Mouse (Mus musculus) brain, embryonic 14.5 days (tissue): ENCODE measurements around the gene Cadps. TPM values are rescaled to one million over a fixed set of nuclear protein-coding genes. Genes with fewer than 3 reads are reported as not detected.

Experiments used
- DNase-seq: peaks from one replicate; pipeline ENCODE4 v3.0.0-alpha.2; 2011; ENCODE audit warnings: low read depth
- CTCF ChIP-seq: fragments of 200-500 bp; IDR thresholded peaks from 2 replicates; pipeline ENCODE4 v1.5.1; 2012; ENCODE audit warnings: inconsistent platforms, mild to moderate bottlenecking, moderate library complexity, borderline replicate concordance; ENCODE audit not compliant: insufficient read depth, insufficient read length; ENCODE audit errors: extremely low read depth
- POLR2A ChIP-seq: fragments of 200-500 bp; IDR thresholded peaks from 2 replicates; pipeline ENCODE4 v1.6.1; 2012; ENCODE audit warnings: mild to moderate bottlenecking, inconsistent platforms, borderline replicate concordance; ENCODE audit not compliant: poor library complexity, insufficient read depth, insufficient read length, severe bottlenecking; ENCODE audit errors: extremely low read depth
- polyA plus RNA-seq: library from polyadenylated mRNA; depleted of rRNA; stranded (reverse); fragments of >200 nt; gene quantifications from 2 replicates; pipeline ENCODE4 v1.2.3, GENCODE M21; 2012

The Cadps gene
- polyA plus RNA-seq, 1 experiment = 146 TPM

GRCm38 (mm10) chr14:12388192-12388795 lies 434.6 kb downstream of the Cadps start:
- no peak for TF ChIP-seq POLR2A
- peak; percentile 72 for DNase-seq

DNA sequence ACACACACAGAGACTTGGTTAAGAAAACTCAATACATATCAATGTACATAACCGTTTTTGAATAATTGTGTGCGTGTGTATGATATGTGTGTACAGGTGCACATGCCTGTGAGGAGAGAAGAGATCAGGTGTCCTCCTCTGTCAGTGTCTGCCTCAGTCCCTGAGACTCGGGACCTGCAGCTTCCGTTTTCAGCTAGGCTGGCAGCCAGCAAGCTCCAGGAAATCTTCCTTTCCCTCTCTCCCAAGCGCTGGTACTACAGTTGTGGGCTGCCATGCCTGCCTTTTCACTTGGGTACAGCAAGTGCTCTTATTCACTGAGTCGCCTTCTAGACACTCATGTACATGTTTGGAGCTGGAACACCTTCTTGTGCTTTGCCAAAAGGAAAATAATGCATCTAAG lies 435.7 kb downstream of the Cadps start:
- peak; percentile 25 for DNase-seq
- TF ChIP-seq POLR2A (no peak), CTCF (no peak)

DNA sequence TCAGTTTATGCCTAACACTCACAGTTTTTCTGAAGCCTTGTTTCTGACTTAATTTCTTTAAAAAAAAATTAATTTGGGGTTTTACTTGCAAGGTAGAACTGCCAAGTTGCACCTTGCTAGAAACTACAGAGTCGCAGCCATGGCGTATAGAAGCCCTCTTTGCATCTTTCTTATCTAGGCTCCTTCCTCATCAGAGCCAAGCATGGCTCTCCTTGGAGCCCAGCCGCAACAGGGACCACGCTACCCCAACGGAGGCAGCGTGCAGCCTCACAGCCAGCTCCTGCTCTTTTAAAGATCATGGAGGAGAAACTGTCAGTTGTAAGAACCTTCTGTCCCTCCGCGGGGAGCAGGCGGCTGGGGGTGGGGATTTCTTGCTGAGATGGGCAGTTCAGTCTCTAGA lies 445.0 kb downstream of the Cadps start:
- DNase-seq = peak; percentile 43
- TF ChIP-seq POLR2A = no peak
- no peak for TF ChIP-seq CTCF

- TF ChIP-seq CTCF = no peak
- no peak for TF ChIP-seq POLR2A
- DNase-seq = peak; percentile 39
These were observed 445.6 kb downstream of the Cadps start for GRCm38 (mm10) chr14:12377289-12377688.

DNA sequence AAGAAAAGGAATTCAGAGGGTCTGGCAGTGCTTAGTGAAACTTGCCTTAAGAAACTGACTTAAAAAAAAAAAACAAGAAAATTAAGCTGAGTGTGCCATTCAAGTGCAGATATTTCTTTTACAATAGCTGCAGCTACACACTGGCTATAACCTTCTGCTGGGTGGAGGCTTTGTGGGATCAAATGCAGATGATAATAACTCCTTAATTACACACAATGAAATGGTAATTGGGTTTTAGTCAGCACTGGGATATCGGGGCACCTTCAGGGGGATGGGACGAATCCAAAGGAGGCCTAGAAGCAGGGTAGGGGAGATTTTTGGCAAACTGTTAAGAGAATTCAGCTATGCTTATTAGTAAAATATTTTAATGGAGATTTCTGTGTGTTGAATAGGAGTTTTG lies 447.4 kb downstream of the Cadps start:
- DNase-seq = peak; percentile 58
- TF ChIP-seq CTCF (no peak), POLR2A (no peak)

DNA sequence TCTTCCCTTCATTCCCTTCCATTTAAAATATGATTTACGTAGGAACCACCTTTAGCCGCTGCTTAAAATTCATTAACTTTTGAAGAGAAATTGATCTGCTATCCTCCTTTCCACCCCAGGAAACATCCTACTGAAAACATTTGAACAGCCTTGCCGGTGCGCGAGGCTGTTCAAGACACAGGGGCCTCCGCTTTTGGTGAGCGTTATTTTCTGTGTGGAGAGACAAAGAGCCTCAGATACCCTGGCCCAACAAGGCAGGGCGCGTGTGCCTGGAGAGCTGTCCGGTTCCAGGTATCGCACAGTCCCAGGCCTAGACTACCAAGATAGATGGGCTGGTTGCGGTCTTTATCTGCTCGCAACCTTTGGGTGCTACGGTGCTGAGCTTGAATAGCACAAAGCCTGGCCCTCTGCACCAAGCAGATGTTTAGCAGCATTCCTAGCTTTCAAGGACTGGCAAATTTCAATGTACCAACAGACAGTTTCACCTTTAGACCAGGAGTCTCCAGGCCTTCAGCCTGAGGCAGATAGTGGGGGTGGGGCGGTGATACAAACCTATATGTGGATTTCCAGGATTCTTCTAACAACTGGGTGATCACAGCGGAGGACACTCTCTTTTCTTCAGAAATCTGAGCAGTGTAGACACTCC lies 472.5 kb downstream of the Cadps start:
- no peak for TF ChIP-seq POLR2A
- TF ChIP-seq CTCF = no peak

DNA sequence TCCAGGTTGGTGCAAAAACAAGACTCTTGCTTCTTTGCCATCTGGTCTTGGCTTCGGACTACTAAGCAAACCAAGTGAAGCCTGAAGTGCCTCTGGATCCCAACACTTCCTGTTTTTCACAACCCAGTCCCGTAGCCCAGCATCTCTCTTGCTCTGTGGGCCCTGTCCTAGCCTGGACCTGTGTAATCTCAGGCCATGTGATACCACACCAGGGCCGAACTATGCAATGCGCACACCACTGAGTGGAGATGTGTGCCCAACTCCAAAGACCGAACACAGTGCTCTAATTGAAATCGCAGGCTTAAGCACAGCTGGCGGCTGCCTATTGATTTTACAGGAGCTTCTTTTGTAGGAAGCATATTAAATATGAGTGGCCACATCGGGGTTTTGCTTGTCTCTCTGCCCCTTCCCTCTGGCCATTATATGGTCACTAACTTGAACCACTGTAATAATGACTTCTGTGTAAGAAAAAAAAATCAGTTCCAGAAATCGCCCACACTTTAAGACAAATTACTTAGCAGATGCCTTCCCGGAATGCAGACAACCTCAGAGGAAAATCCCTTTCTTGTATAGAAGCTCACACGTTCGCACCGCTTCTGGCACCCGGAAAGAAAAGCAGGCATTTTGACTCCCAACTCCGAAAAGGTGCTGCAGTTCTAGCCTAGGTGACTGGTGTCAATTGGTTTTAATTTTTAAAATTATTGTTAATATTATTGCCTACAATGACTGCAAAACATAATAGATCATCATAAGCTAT lies 473.4 kb downstream of the Cadps start:
- no peak for TF ChIP-seq CTCF
- no peak for TF ChIP-seq POLR2A

More for the DNA sequence above, 472.5 kb downstream of the Cadps start:
- DNase-seq = peak; percentile 52

DNA sequence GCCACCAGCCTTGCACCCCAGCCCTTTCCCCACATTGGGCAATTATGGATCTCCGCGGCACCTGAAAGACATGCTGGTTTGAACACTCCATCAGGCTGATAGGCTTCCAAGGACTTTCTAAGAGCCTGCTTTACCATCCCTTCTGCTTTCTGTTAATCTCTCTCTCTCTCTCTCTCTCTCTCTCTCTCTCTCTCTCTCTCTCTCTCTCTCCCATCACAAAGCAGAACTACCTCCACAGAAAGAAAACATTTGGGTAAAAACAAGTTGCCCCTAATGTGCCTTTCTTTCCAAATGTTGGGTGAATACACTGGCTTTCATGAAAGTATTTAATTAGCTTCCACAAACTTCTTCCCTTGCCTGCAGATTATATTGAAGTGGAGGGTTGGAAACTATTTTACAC lies 474.8 kb downstream of the Cadps start, which contains the start of gene Fezf2:
Gene Fezf2, minus strand, starts transcription at position 101 of the 400 bp plus-strand sequence.
- TF ChIP-seq POLR2A = no peak
- TF ChIP-seq CTCF = no peak
- peak; percentile 75 for DNase-seq

More for the DNA sequence above, 473.4 kb downstream of the Cadps start:
- peak; percentile 52 for DNase-seq

- DNase-seq = no peak
- TF ChIP-seq POLR2A (no peak), CTCF (no peak)
These were observed 475.8 kb downstream of the Cadps start for GRCm38 (mm10) chr14:12346865-12347600.

DNA sequence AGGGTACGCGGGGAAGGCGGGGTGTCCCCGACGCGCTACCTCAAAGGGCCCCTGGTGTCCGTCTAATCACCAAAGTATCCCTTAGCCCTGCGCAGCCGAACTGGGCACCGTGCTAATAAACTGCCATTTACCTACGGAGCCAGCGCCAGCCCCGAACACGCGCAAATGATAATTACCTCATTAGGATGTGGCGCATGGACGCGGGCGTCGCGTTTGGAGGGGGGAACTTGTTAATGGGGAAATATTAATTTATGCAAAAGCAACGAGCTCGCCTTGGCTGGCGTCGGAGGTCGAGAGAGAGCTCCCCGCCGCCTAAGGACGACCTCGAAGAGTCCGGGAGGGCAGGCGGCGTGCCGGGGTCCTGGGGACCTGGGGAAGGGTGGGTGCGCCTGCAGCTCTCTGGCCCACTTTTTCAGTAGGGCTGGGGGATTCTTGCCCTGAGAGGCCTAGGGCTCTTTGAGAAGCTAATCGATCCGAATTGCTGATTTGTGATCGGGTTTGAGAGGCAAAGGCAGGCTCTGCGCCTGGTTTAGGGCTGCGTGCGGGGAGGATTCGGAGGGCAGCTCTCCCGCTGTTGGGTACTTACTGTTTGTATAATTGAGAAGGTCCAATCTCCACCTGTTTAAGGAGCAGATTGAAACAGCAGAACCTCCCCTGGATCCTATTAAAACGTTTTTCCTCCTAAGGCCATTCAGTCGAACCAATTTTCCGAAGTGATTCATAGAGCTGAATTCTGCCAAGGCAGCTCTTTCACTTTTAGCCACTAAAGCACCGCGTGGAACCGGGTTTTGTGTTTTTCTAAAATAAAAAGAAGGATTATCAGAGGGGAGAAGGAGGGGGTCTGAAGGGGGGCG lies 476.6 kb downstream of the Cadps start:
- TF ChIP-seq POLR2A (no peak), CTCF (no peak)
- DNase-seq = peak; percentile 94

DNA sequence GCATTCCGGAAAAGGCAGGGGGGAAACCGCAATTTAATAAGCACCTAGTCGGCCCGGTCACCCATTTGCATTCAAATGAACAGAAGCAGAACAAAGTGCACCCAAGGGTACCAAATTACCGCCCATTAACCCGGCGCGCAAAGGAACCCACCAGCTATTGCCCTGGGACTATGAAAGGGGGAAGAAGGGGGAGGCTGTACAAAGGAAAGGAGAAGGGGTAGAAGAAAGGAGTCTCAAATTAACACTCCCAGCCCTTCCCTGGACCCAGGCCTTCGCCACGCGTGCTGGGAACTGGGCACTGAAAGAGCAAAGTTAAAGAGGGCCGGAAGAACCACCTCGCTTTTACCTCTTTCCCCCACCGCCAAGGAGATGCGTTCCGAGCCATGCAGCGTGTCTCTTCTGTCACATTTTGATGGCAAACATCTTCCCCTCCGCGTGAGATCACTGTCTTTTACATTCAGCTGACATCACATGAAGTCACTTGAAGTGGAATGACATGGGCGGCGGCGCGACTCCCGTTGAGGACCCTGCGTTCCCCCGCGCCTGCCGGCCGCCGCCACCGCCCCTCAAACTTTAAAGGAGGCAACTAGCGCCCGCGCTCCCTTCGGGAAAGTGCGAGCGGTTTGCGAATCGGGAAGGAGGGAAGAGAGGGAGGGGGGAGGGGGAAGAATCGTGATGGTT lies 477.5 kb downstream of the Cadps start:
- TF ChIP-seq CTCF = no peak
- no peak for TF ChIP-seq POLR2A
- DNase-seq = peak; percentile 91
